20 mouse cellular contexts compared by ENCODE assay signal in genomic region chr1:73992201-73992938, GRCm38 (mm10).
DNase-seq lines count a peak whose midpoint lies in the region; ATAC-seq and TF ChIP-seq lines count a peak whose summit lies in the region.
"Had no signal": no experiment of that assay in that cellular context is flagged by ENCODE, and none has a peak within 500 bp of the region (broad histone marks: within the 10 kb centered on the region; RNA-seq: fewer than 3 reads in every experiment).

No protein-coding gene starts in this region.

- peaks cover 41% of the 10 kb centered on the region for H3K4me1 ChIP-seq in heart, adult 2 months (ENCODE audit: control insufficient read depth, insufficient read depth, low read length)
- peaks cover 20% of the 10 kb centered on the region for H3K4me1 ChIP-seq in hindbrain, embryonic 10.5 days (replicated peaks)
- no peaks in the 10 kb centered on the region for H3K4me1 ChIP-seq in hindbrain, embryonic 14.5 days (replicated peaks; ENCODE audit: control insufficient read depth, insufficient read depth, low read length)
- H3K4me1 ChIP-seq in lung, embryonic 16.5 days (replicated peaks; ENCODE audit: control insufficient read depth, insufficient read depth, low read length): peaks cover 64% of the 10 kb centered on the region
- H3K4me1 ChIP-seq: forebrain, embryonic 13.5 days; hindbrain, embryonic 12.5 days; liver, embryonic 12.5 days; stomach, embryonic 15.5 days had no signal

- no peak for TF ChIP-seq EP300 in heart, adult 2 months (IDR thresholded peaks at IDR 0.05; ENCODE audit: insufficient read depth, low read depth, low read length)

- H3K27me3 ChIP-seq in heart, adult 2 months (ENCODE audit: control insufficient read depth, insufficient read depth, low read length): no peaks in the 10 kb centered on the region
- no peaks in the 10 kb centered on the region for H3K27me3 ChIP-seq in hindbrain, embryonic 10.5 days (ENCODE audit: insufficient read depth, poor library complexity, severe bottlenecking)
- no peaks in the 10 kb centered on the region for H3K27me3 ChIP-seq in hindbrain, embryonic 14.5 days (ENCODE audit: control insufficient read depth, insufficient read depth, low read length)
- H3K27me3 ChIP-seq in lung, embryonic 16.5 days (ENCODE audit: control insufficient read depth, insufficient read depth, low read depth, low read length): no peaks in the 10 kb centered on the region
- H3K27me3 ChIP-seq: forebrain, embryonic 13.5 days; hindbrain, embryonic 12.5 days; liver, embryonic 12.5 days; stomach, embryonic 15.5 days had no signal

- H3K27ac ChIP-seq in heart, adult 2 months: peak overlapping the region; percentile 21; the same call in 1 of the 2 replicates
- peak overlapping the region; percentile 46 for H3K27ac ChIP-seq in hindbrain, embryonic 10.5 days
- no peak overlapping the region for H3K27ac ChIP-seq in hindbrain, embryonic 14.5 days
- peak overlapping the region; percentile 89 for H3K27ac ChIP-seq in lung, embryonic 16.5 days (ENCODE audit: low read length)
- H3K27ac ChIP-seq: forebrain, embryonic 13.5 days; hindbrain, embryonic 12.5 days; left cerebral cortex, adult 2 months; liver, embryonic 12.5 days; macrophage; stomach, embryonic 15.5 days had no signal

- no peak overlapping the region for H3K9ac ChIP-seq in heart, adult 2 months (ENCODE audit: low read depth, low read length)
- H3K9ac ChIP-seq in hindbrain, embryonic 14.5 days: no peak overlapping the region
- no peak overlapping the region for H3K9ac ChIP-seq in lung, embryonic 16.5 days (ENCODE audit: low read length)
- H3K9ac ChIP-seq: forebrain, embryonic 13.5 days; hindbrain, embryonic 12.5 days; liver, embryonic 12.5 days; stomach, embryonic 15.5 days had no signal

- no peak for TF ChIP-seq CTCF in heart, adult 2 months (IDR thresholded peaks at IDR 0.05)

- peak; percentile 46 for DNase-seq in adrenal gland, adult 2 months
- DNase-seq in adrenal gland, adult 8-10 months: no peak
- no peak for DNase-seq in heart, adult 2 months
- no peak for DNase-seq in heart, postnatal 4 days
- DNase-seq in hindbrain, embryonic 10.5 days (ENCODE audit: low spot score): no peak
- no peak for DNase-seq in hindbrain, embryonic 14.5 days (ENCODE audit: low spot score)
- no peak for DNase-seq in lung, adult 18-20 months
- DNase-seq: cerebellum, adult 2 months; cerebellum, postnatal 36 days; kidney, adult 2 months; layer of hippocampus, adult 9-11 months had no signal

- intact Hi-C loops in heart, adult 2 months (cut with DNase I): no loop called here

- no peak for TF ChIP-seq POLR2A in heart, adult 2 months (IDR thresholded peaks at IDR 0.05; ENCODE audit: insufficient read depth, low read depth, low read length)

- ATAC-seq in hindbrain, embryonic 14.5 days (ENCODE audit: low FRiP score): no peak
- ATAC-seq in lung, embryonic 16.5 days (ENCODE audit: low read depth): peak; percentile 65
- ATAC-seq: forebrain, embryonic 13.5 days; inflammation-experienced regulatory T-cells, adult 6 months; liver, embryonic 12.5 days had no signal

- 63% methylated on average over 5 of the region's 5 CpGs for WGBS in heart, adult 2 months
- 59% methylated on average over 5 of the region's 5 CpGs for WGBS in hindbrain, embryonic 10.5 days
- 67% methylated on average over 5 of the region's 5 CpGs for WGBS in hindbrain, embryonic 14.5 days
- 34% methylated on average over 5 of the region's 5 CpGs for WGBS in lung, embryonic 16.5 days

- H3K4me3 ChIP-seq in heart, adult 2 months: no peak overlapping the region
- H3K4me3 ChIP-seq in hindbrain, embryonic 10.5 days: no peak overlapping the region
- H3K4me3 ChIP-seq in hindbrain, embryonic 14.5 days (replicated peaks; ENCODE audit: low read length): no peak overlapping the region
- no peak overlapping the region for H3K4me3 ChIP-seq in lung, embryonic 16.5 days (ENCODE audit: low read length)
- H3K4me3 ChIP-seq: forebrain, embryonic 13.5 days; hindbrain, embryonic 12.5 days; left cerebral cortex, adult 2 months; liver, embryonic 12.5 days; stomach, embryonic 15.5 days had no signal

- no peaks in the 10 kb centered on the region for H3K79me2 ChIP-seq in heart, adult 2 months (replicated peaks; ENCODE audit: control insufficient read depth, insufficient read depth, low read length)

- peaks cover 54% of the 10 kb centered on the region for H3K36me3 ChIP-seq in heart, adult 2 months (ENCODE audit: control insufficient read depth, insufficient read depth, low read length)
- H3K36me3 ChIP-seq in hindbrain, embryonic 10.5 days: peaks cover 57% of the 10 kb centered on the region
- no peaks in the 10 kb centered on the region for H3K36me3 ChIP-seq in hindbrain, embryonic 14.5 days (replicated peaks; ENCODE audit: control insufficient read depth, insufficient read depth)
- H3K36me3 ChIP-seq in lung, embryonic 16.5 days (ENCODE audit: control insufficient read depth, insufficient read depth, low read length): peaks cover 35% of the 10 kb centered on the region

- H3K4me2 ChIP-seq in hindbrain, embryonic 14.5 days (replicated peaks): no peak overlapping the region
- no peak overlapping the region for H3K4me2 ChIP-seq in lung, embryonic 16.5 days (ENCODE audit: low read depth, low read length)
- H3K4me2 ChIP-seq: forebrain, embryonic 13.5 days; hindbrain, embryonic 12.5 days; liver, embryonic 12.5 days; midbrain, embryonic 11.5 days; stomach, embryonic 15.5 days had no signal

- no peaks in the 10 kb centered on the region for H3K9me3 ChIP-seq in hindbrain, embryonic 10.5 days
- H3K9me3 ChIP-seq in hindbrain, embryonic 14.5 days (ENCODE audit: control insufficient read depth, low read length): no peaks in the 10 kb centered on the region
- H3K9me3 ChIP-seq in lung, embryonic 16.5 days (ENCODE audit: control insufficient read depth, low read length): no peaks in the 10 kb centered on the region
- H3K9me3 ChIP-seq: forebrain, embryonic 13.5 days; hindbrain, embryonic 12.5 days; liver, embryonic 12.5 days; stomach, embryonic 15.5 days had no signal
